Mouse (Mus musculus) cerebellum, adult 11-12 months (tissue): ENCODE measurements around the gene Sord.

Experiments used
- DNase-seq: peaks from one replicate; pipeline ENCODE4 v3.0.0; 2022

Sord gene

GRCm38 (mm10) chr2:122304544-122304943, 70.0 kb downstream of the Sord start:
- no peak for DNase-seq

GRCm38 (mm10) chr2:122305097-122305892, 70.7 kb downstream of the Sord start:
- DNase-seq = no peak

GRCm38 (mm10) chr2:122306184-122306583, 71.6 kb downstream of the Sord start:
- DNase-seq = no peak

- no peak for DNase-seq
These were observed 75.1 kb downstream of the Sord start for GRCm38 (mm10) chr2:122309647-122310046.

GRCm38 (mm10) chr2:122311561-122311960, 77.0 kb downstream of the Sord start:
- no peak for DNase-seq

- DNase-seq = no peak
These were observed 78.3 kb downstream of the Sord start for GRCm38 (mm10) chr2:122312722-122313417.

GRCm38 (mm10) chr2:122313536-122313935, 79.0 kb downstream of the Sord start, which contains the start of gene Duoxa1:
Gene Duoxa1, minus strand, starts transcription at chr2:122313730.
- DNase-seq = no peak
